Mouse (Mus musculus): Measurements from ENCODE around the gene Gpr179. TPM values are rescaled to one million over a fixed set of nuclear protein-coding genes. Genes with fewer than 3 reads are reported as not detected.
A peak's percentile ranks its signal among the peaks of the same experiment; 100 is the strongest.
"Not testable (repeated sequence)": the region's sequence is repeated elsewhere in the genome, so short reads cannot be mapped to it uniquely, and the experiment has no call there.

The Gpr179 gene
- polyA plus RNA-seq, 2 experiments from 2014 or later = 0.11 to 0.45 TPM

DNA sequence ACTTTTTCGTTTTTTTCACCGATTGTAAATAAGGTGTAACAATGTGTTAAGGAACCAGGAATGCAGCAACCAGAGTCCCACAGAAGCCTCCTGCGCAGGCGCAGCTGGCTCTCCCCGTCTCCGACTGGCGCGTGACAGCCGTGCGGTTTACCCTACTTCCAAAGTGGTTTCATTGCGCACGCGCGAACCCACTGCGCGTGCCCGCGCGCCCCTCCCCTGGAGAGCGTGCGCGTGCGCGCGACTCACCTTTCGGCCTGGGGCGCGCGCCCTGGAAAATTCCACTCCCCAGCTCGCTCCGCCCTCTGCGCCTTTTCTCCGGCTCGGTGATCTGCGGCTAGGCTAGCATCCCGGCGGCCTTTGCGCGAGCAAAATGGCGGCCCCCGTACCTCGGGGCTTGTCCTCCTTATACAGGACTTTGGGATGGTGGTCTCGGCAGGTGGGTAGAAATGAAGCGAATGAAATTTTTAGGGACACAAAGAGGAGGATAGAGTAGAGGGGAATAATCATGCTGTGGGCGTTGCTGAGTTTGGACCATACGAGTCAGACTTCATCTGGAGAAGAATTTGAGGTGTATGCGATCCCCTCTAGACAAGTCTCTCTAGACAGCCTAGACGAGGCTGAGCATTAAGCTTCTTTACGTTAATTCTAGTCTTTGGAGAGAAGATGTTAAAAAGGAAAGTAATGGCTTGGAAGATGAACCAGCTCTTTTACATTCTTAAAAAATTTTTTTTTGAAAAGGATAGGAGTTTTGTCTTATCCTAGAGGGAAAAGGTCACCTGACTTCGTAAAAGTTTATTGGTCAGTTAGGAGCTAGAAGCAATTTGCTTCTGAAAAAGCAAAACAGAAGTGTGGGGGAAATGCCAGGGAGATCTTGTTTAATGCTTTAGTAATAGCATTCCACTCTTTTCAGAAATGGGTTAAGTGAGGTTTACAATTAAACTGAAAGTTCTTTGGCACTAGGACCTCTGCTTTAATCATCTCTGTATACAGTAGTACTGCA, 36.1 kb downstream of the Gpr179 start, which contains the start of gene Mrpl45:
Gene Mrpl45, plus strand, starts transcription at position 213 of the 1,000 bp plus-strand sequence.
- peak; percentile 95 for ATAC-seq

DNA sequence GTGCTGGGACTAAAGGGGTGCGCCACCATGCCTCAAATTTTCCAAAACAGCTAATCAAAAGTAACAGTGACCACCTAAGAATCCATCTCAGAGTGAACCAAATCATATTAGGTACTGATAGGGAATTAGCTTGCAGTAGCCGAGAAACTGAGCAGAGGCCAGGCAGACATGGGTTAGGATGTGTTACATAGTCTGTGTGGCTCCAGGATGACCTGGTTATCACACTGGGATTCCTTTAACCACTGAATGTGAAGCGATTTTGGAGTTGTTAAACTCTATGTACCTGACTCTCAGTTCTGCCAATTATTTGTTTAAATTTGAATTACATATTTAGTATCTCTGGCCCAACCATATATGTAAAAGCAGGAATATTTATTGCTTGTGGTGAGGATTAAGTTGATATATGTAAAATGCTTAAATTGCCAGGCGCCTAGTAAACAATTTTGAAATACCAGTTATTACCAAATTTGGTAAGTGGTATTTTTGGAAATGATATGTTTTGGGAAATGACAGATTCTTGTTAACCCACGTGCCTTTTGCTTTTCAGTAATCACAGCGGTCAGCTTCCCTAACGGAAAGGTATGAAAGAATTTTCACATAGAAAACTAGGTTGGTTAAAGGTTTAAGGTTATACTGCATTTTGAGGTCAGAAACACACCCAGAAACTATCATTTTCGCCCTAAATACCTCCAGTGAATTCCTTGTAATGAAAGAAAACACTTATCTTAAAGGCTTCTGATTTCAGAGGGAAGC, 37.0 kb downstream of the Gpr179 start:
- ATAC-seq = no peak

- ATAC-seq = no peak
Observed at GRCm38 (mm10) chr11:97314110-97314509, 37.8 kb downstream of the Gpr179 start.

GRCm38 (mm10) chr11:97312871-97313270, 39.0 kb downstream of the Gpr179 start:
- not testable (repeated sequence) for ATAC-seq

DNA sequence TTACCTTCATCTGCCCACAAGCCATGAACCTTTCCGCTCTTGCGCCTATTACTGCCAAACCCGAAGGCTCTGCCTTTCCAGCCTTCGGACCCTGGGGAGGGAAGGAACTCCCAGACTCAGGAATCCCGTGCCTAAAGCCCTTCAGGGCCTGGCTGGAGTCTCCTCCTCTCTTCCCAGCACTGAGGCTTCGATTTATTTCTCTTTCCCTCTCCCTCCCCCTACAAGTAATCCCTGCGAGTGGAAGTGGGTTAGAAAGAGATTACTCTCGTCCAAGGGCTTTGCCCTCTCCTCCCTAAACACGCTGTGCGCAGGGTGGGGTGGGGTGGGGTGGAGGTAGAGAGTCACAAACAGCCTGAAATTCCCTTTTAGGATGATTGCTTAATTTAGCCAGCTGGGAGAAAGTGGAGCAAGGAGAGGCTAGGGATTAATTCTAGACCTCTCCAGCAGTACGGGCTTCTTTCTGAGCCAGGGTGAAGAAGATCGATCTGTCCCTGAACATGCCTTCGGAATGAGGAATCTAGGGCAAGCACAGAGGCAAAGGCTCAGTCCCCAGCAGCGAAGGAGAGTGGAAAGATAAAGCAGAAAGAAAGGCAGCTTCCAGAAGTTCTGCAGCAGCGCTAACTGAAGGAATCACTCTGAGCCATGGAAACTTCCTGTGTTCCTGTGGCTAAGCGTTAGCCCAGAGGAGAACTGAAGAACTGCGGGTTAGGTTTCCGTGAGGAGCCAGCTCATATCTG, 40.8 kb downstream of the Gpr179 start:
- no peak for ATAC-seq

GRCm38 (mm10) chr11:97309911-97310571, 41.8 kb downstream of the Gpr179 start:
- peak; percentile 79 for ATAC-seq

DNA sequence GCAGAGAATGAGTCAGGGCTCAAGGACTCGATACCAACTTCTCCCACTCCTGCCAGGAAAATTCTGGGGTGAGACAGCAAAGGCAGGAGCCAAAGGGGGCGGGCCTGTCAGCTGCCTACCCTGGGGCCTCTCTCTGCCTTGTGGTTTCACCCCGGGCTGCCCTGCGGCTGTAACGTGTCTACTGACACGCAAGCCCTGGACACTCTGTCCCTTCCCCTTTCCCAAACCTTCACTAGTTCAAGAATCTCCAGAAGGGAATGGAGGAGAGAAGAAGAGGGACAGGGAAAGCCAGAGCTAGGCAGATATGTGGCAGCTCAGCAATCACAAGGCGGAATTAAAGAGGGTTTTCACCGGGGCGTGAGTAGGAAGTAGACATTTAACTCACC, 42.4 kb downstream of the Gpr179 start:
- ATAC-seq = peak; percentile 23

- ATAC-seq = no peak
Observed at GRCm38 (mm10) chr11:97308806-97309450, 42.9 kb downstream of the Gpr179 start.

DNA sequence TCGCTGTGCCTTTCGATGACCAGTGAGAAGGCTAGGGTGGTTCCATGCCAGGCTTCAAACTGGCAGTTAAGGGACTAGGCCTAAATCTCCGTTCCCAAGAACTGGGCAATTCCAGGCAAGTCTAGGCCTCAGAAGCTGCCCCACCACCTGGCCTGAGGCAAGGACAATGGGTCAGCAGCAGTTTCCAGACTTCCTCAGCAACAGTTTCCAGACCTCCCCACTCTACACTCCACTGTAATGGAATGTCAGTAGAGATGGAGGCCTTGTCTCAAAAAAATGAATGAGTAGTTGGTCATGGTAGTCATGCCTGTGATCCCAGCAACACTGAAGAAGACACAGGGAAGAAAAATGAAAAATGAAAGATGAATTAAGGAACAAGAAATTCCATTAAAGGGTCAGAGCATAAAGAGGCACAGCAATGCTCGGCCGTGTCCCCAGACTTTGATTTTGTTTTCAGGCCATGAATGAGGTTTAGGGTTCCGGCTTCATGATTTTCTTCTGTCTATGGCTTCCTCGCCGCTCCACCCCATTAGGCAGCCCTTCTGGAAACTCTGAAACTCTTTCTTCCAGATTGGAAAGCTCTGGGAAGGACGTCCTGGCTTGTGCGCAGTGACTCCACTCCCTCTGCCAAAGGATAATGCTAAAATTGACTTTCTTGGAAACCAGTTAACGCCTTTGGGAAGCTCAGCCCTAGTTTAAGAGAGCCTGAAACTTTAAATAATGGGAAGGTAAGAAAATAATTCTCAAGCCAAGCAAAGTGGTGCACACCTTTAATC, 44.4 kb downstream of the Gpr179 start:
- ATAC-seq = no peak

DNA sequence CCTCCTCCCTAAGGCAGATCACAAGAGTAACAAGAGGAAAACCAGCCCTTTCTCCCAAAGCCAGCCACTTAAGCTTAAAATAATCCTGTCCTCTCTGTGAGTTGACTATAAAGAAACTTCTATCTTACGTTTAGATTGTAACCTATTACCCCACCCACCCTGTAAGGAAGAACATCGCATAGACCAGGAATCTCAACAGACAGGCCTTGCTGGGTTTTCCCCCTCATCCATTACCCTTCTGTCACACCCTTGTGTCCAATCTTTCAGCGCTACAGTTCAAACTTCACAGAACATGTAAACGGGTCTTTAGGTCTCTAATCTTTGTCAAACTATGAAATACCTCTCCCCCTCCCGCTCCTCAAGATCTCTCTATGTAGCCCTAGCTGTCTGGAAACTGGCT, 47.2 kb downstream of the Gpr179 start:
- ATAC-seq = no peak

- no peak for ATAC-seq
Observed at GRCm38 (mm10) chr11:97302231-97302781, 49.6 kb downstream of the Gpr179 start.

- ATAC-seq = no peak
Observed at GRCm38 (mm10) chr11:97301406-97301805, 50.5 kb downstream of the Gpr179 start.

DNA sequence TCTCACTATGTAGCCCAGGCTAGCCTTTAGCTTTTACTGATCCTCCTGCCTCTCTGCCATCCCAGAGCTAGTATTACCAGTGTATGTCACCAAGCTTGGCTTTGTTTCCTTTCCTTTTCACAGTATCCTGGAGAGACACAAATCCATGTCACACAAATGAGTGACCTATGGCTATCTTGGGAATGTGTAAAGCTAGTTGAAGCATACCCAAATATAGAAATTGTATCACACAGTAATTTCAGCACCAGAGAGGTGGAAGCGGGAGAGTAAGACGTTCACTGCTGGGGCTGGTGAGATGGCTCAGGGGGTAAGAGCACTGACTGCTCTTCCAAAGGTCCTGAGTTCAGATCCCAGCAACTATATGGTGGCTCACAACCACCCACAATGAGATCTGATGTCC, 51.9 kb downstream of the Gpr179 start:
- ATAC-seq = no peak

DNA sequence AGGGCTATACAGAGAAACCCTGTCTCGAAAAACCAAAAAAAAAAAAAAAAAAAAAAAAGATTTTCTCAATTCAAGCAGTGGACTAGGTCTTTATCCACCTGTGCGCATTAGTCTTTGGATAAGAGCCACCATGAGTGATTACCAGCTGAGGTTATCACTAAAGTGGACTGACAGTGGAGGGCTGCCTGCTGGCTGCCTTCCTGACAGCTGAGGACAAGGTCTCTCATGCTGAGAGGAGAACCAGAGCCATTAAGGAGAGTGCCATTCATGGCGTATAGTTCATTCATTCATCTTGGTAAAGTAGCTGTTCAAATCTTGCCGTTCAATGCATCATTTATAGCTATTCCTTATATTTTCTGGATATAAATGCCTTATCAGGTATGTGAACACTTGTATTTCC, 55.3 kb downstream of the Gpr179 start:
- ATAC-seq = no peak

GRCm38 (mm10) chr11:97292731-97293130, 59.1 kb downstream of the Gpr179 start:
- ATAC-seq = no peak

DNA sequence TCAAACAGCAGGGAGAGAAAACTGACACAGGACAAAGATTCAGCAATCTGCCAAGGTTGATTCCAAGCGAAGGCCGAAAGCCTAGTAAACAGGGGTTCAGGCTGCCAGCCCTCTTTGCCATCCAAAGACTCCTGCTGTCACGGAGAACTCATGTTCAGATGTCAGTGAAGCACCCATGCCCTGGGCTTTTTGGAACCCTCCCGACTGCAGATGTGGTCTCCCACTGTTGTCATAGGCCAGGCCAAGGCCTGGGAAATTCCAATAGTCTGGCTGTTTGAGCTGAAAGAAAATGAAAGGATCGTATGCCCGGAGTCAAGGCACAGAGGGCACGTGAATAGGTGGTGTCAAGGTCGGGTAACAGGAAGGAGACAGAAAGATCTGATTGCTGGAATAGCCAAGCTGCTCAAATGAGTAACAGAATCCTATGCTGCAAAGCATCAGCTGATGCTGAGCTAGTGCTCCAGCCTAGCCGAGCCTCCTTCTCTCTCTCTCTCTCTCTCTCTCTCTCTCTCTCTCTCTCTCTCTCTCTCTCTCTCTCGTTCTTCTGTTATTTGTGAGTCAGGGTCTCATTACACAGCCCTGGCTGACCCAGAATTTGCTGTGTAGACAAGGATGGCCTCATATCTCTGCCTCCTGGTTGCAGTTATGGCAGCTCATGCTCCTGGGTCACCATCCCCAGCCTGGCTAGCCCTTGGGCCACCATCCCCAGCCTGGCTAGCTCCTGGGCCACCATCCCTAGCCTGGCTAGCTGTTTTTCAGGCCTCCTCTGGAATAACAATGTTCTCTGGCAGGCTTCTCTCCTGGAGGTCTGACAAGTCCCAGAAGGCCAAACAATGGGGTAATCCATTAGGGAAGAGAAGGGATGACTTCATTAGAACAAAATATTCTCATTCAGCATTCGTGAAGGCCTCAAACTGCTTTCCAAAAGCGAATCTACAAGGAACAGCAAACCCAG, 62.3 kb downstream of the Gpr179 start:
- ATAC-seq = no peak

GRCm38 (mm10) chr11:97287643-97288042, 64.2 kb downstream of the Gpr179 start:
- ATAC-seq = no peak

GRCm38 (mm10) chr11:97286973-97287372, 64.9 kb downstream of the Gpr179 start:
- ATAC-seq = no peak

Data from activated CD4-positive, CD25-positive, alpha-beta regulatory T cell, adult 4 months (primary cell).